Mouse (Mus musculus): ENCODE measurements around the gene Sycp2. TPM values are rescaled to one million over a fixed set of nuclear protein-coding genes. Genes with fewer than 3 reads are reported as not detected.

The Sycp2 gene
- total and polyA plus RNA-seq, 2 experiments from 2014 or later: 0.15 to 1.1 TPM

DNA sequence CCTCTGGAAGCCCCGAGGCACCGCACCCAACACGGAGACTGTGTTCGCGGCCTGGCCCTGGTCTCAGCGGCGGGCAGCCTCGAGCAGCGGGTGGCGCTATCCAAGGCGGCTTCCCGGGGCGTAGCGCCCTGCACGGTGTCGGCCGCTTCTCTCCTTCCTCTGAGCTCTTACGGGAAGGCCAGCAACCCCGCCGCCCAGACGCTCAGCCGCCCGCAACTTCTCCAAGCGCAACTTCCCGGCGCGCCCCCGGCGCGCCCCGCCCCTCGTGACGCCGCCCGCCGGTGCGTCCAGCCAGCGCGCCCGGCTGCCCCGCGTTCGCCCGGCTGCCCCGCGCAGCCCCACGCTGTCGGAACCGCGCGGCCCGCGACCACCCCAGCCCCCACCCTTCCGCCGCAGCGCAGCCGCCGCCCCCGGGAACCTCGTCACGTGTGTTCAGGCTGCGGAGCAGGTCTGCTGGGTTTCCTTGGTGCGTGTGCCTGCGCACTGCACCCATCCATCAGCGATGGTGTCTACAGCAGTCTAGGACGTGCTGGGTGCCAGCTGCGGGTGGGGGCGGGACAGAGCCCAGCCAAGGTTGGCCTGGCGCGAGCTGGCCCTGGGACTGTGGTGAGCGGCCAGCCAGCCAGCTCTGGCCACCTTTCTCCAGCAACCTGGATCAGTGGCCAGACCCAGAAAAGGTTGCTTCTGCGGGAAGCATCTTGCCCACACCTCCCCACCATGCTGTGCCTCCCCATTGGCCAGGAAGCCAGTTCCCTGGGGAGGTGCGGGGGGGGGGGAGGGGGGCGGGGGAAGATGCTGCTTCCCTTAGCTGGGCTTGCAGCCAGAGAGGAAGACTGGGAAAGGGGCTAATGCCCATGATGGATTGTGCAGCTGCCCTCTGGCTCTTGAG is 7.0 kb upstream of the Sycp2 start, which contains the start of the genes Ppp1r3d and Fam217b:
Gene Ppp1r3d, minus strand, starts transcription at position 212 of the 889 bp plus-strand sequence.
Gene Fam217b, plus strand, starts transcription at position 264 of the 889 bp plus-strand sequence.
- Histone ChIP-seq H3K27ac (ENCODE audit: low read depth, low read length) (peak within 1 kb of the TSS; percentile 66), H3K27me3 (ENCODE audit: insufficient read depth, low read length) (no peaks in the 10 kb centered on the region), H3K36me3 (ENCODE audit: insufficient read depth) (no peaks in the 10 kb centered on the region), H3K4me2 (ENCODE audit: low read depth) (peak within 1 kb of the TSS; percentile 99), H3K9ac (peak within 1 kb of the TSS; percentile 54), H3K4me3 (ENCODE audit: low read depth, low read length) (peak within 1 kb of the TSS; percentile 72), H3K4me1 (ENCODE audit: insufficient read depth) (0 out of 2 replicates have a peak, but pooled peaks cover 3% of the 10 kb centered on the region), H3K9me3 (ENCODE audit: low read length) (no peaks in the 10 kb centered on the region)
- TF ChIP-seq CTCF (IDR thresholded peaks at IDR 0.05; ENCODE audit: low read depth): peak; percentile 22; the same call in 1 of the 2 replicates
- peak; percentile 71 for DNase-seq
- peak; percentile 89 for ATAC-seq
- 3% methylated on average over 72 of the region's 74 CpGs for WGBS

DNA sequence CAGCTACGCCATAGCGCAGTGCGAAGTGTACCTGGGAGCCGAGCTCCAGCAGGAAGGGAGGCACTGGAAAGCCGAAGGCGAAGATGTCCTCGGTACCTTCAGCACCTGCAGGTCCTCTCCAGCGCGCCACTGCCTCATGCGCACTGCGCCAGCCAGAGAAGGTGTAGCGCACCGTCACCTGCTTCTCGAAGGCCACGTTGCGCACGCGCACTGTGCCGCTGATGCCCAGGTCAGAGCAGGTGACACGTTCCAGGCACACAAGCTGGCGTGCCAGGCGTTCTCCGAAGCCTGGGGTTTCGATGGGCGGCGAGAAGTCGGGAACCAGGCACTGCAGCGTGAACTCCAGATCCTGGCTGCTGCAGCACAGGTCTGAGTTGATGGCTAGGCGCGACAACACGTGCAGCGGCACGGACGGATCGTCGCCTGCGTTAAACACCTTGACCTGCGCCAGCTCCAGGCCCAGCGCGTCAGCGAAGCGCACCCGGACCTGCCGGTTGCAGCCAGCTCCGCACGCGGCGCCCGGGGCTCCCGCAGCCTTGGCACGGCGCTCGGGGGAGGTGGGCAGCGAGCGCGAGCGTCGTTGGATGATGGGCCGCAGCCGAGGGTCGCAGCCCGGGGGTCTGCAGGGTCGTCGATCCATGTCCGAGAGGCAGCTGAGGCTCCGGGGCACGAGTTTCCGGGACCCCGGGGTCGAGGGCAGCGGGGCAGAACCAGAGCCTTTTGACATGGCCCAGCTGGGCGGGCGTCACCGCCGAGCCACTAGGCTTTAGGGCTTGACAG is 6.2 kb upstream of the Sycp2 start:
- DNase-seq: peak; percentile 46
- 0 out of 2 replicates have a peak, but pooled peaks cover 3% of the 10 kb centered on the region for H3K4me1 ChIP-seq (ENCODE audit: insufficient read depth)
- H3K36me3 ChIP-seq (ENCODE audit: insufficient read depth): no peaks in the 10 kb centered on the region
- no peak overlapping the region for H3K27ac ChIP-seq (ENCODE audit: low read depth, low read length)
- H3K9ac ChIP-seq: peak overlapping the region; percentile 54
- no peak for TF ChIP-seq CTCF (IDR thresholded peaks at IDR 0.05; ENCODE audit: low read depth)
- WGBS: 16% methylated on average over 75 of the region's 75 CpGs
- no peaks in the 10 kb centered on the region for H3K9me3 ChIP-seq (ENCODE audit: low read length)
- H3K4me3 ChIP-seq (ENCODE audit: low read depth, low read length): peak overlapping the region; percentile 72
- 0 out of 2 replicates have a peak, but pooled peaks have one; percentile 1 for ATAC-seq
- peak overlapping the region; percentile 99 for H3K4me2 ChIP-seq (ENCODE audit: low read depth)
- H3K27me3 ChIP-seq (ENCODE audit: insufficient read depth, low read length): no peaks in the 10 kb centered on the region

GRCm38 (mm10) chr2:178413081-178413480 is 5.6 kb upstream of the Sycp2 start:
- no peaks in the 10 kb centered on the region for H3K9me3 ChIP-seq (ENCODE audit: low read length)
- no peak overlapping the region for H3K9ac ChIP-seq
- H3K4me1 ChIP-seq (ENCODE audit: insufficient read depth): 0 out of 2 replicates have a peak, but pooled peaks cover 3% of the 10 kb centered on the region
- no peak for TF ChIP-seq CTCF (IDR thresholded peaks at IDR 0.05; ENCODE audit: low read depth)
- peak overlapping the region; percentile 99 for H3K4me2 ChIP-seq (ENCODE audit: low read depth)
- no peak overlapping the region for H3K27ac ChIP-seq (ENCODE audit: low read depth, low read length)
- peak overlapping the region; percentile 72; the same call in 1 of the 2 replicates for H3K4me3 ChIP-seq (ENCODE audit: low read depth, low read length)
- whole genome bisulfite sequencing: 71% methylated on average over 13 of the region's 13 CpGs
- DNase-seq: no peak
- ATAC-seq: no peak
- no peaks in the 10 kb centered on the region for H3K36me3 ChIP-seq (ENCODE audit: insufficient read depth)
- H3K27me3 ChIP-seq (ENCODE audit: insufficient read depth, low read length): no peaks in the 10 kb centered on the region

DNA sequence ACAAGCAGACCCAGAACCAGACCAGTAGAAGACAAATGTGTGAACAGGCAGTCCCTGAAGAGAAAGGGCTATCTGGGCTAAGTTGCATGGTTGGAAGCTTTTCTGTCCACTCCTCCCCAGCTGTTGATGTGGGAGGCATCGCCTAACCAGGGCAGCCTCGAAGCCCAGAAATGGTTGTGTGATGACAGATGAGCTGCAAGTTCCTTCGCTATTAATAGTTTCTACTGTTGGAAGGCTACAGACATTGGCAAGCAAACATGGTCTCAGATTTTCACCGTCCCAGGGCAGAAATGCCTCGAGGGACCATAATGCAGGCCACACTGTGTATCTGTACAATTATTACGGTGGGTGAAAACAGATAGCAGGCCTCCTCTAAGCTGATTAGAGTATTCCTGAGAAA is 5.1 kb upstream of the Sycp2 start:
- H3K9me3 ChIP-seq (ENCODE audit: low read length): no peaks in the 10 kb centered on the region
- DNase-seq: no peak
- no peaks in the 10 kb centered on the region for H3K27me3 ChIP-seq (ENCODE audit: insufficient read depth, low read length)
- 70% methylated on average over 6 of the region's 6 CpGs for WGBS
- no peak overlapping the region for H3K4me2 ChIP-seq (ENCODE audit: low read depth)
- 0 out of 2 replicates have a peak, but pooled peaks cover 3% of the 10 kb centered on the region for H3K4me1 ChIP-seq (ENCODE audit: insufficient read depth)
- ATAC-seq: no peak
- no peak overlapping the region for H3K4me3 ChIP-seq (ENCODE audit: low read depth, low read length)
- no peaks in the 10 kb centered on the region for H3K36me3 ChIP-seq (ENCODE audit: insufficient read depth)
- no peak overlapping the region for H3K9ac ChIP-seq
- H3K27ac ChIP-seq (ENCODE audit: low read depth, low read length): no peak overlapping the region
- TF ChIP-seq CTCF (IDR thresholded peaks at IDR 0.05; ENCODE audit: low read depth): no peak

- 87% methylated on average over 6 of the region's 6 CpGs for WGBS
- H3K4me2 ChIP-seq (ENCODE audit: low read depth): no peak overlapping the region
- no peak overlapping the region for H3K27ac ChIP-seq (ENCODE audit: low read depth, low read length)
- ATAC-seq (no peak), DNase-seq (no peak)
- H3K4me1 ChIP-seq (ENCODE audit: insufficient read depth): 0 out of 2 replicates have a peak, but pooled peaks cover 3% of the 10 kb centered on the region
- H3K9me3 ChIP-seq (ENCODE audit: low read length): no peaks in the 10 kb centered on the region
- H3K4me3 ChIP-seq (ENCODE audit: low read depth, low read length): no peak overlapping the region
- no peaks in the 10 kb centered on the region for H3K27me3 ChIP-seq (ENCODE audit: insufficient read depth, low read length)
- no peak for TF ChIP-seq CTCF (IDR thresholded peaks at IDR 0.05; ENCODE audit: low read depth)
- H3K9ac ChIP-seq: no peak overlapping the region
- H3K36me3 ChIP-seq (ENCODE audit: insufficient read depth): no peaks in the 10 kb centered on the region
Measured at GRCm38 (mm10) chr2:178410286-178410685, 2.8 kb upstream of the Sycp2 start.

GRCm38 (mm10) chr2:178409024-178409423 is 1.5 kb upstream of the Sycp2 start:
- TF ChIP-seq CTCF (IDR thresholded peaks at IDR 0.05; ENCODE audit: low read depth): no peak
- H3K27me3 ChIP-seq (ENCODE audit: insufficient read depth, low read length): no peaks in the 10 kb centered on the region
- ATAC-seq: no peak

More at GRCm38 (mm10) chr2:178409024-178409423, 1.5 kb upstream of the Sycp2 start:
- Histone ChIP-seq H3K4me3 (ENCODE audit: low read depth, low read length) (no peak overlapping the region), H3K4me1 (ENCODE audit: insufficient read depth) (no peaks in the 10 kb centered on the region), H3K9ac (no peak overlapping the region), H3K36me3 (ENCODE audit: insufficient read depth) (no peaks in the 10 kb centered on the region), H3K4me2 (ENCODE audit: low read depth) (no peak overlapping the region), H3K27ac (ENCODE audit: low read depth, low read length) (no peak overlapping the region), H3K9me3 (ENCODE audit: low read length) (no peaks in the 10 kb centered on the region)
- 57% methylated on average over 1 of the region's 1 CpGs for WGBS
- DNase-seq: no peak
